Mouse (Mus musculus) CH12.LX (cell line): ENCODE measurements around the gene Gm17542.
"Not testable (repeated sequence)": the region's sequence is repeated elsewhere in the genome, so short reads cannot be mapped to it uniquely, and the experiment has no call there.

Source experiments
- EP300 ChIP-seq: IDR thresholded peaks from 2 replicates; pipeline ENCODE4 v1.6.1; 2011; ENCODE audit warnings: low read length, improper control_type of control experiment
- MYC ChIP-seq: IDR thresholded peaks from 2 replicates; pipeline ENCODE4 v1.6.1; 2011; ENCODE audit warnings: low read depth, mild to moderate bottlenecking, improper control_type of control experiment, low read length
- ZC3H11A ChIP-seq: IDR thresholded peaks from 2 replicates; pipeline ENCODE4 v1.6.1; 2012; ENCODE audit warnings: low read depth, mild to moderate bottlenecking, inconsistent platforms, low read length, improper control_type of control experiment

- not testable (repeated sequence) for TF ChIP-seq MYC, EP300, ZC3H11A
Observed at GRCm38 (mm10) chr10:58718110-58718509, at the start of gene Gm17542.
